27 mouse cellular contexts compared by ENCODE assay signal in the genomic region with DNA sequence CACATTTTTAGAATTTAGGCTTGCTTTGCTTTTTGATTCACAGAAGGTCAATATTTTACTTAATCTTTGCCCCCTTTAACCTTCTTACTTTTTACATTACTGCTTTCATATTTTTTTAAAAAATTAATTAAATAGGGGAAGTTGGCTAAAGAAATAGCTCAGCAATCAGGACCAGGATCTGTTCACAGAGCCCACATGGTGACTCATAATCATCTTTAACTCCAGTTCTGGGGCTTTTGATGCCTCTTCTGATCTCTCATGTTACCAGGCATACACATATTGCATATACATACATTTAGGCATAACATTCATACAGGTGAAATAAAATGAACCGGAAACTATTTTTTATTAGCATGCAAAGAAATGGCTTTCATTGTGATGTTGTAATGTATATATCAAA.
"Had no signal": no experiment of that assay in that cellular context is flagged by ENCODE, and none has a peak within 500 bp of the region (broad histone marks: within the 10 kb centered on the region; RNA-seq: fewer than 3 reads in every experiment).

No protein-coding gene starts in this region.

- DNase-seq: left cerebral cortex, postnatal 4 days; liver; liver, embryonic 13.5 days; liver, postnatal 0 days; lung, adult 18-20 months; lung, adult 2 months; lung, embryonic 14.5 days; lung, postnatal 10 days; lung, postnatal 14 days; lung, postnatal 36 days; lung, postnatal 4 days; midbrain, embryonic 14.5 days had no signal

- H3K4me3 ChIP-seq: limb, embryonic 10.5 days; limb, embryonic 12.5 days; limb, embryonic 13.5 days; limb, embryonic 15.5 days; liver, embryonic 12.5 days; liver, embryonic 13.5 days; liver, embryonic 15.5 days; lung, embryonic 15.5 days; megakaryocyte, embryonic 14.5 days; midbrain, embryonic 10.5 days; midbrain, embryonic 12.5 days; midbrain, embryonic 13.5 days; midbrain, embryonic 15.5 days; myocyte had no signal

- H3K9ac ChIP-seq: limb, embryonic 12.5 days; limb, embryonic 13.5 days; limb, embryonic 15.5 days; liver, embryonic 12.5 days; liver, embryonic 13.5 days; liver, embryonic 14.5 days; liver, embryonic 15.5 days; liver, postnatal 0 days; lung, embryonic 14.5 days; lung, embryonic 15.5 days; midbrain, embryonic 12.5 days; midbrain, embryonic 13.5 days; midbrain, embryonic 15.5 days had no signal

- H3K9me3 ChIP-seq: limb, embryonic 10.5 days; limb, embryonic 12.5 days; limb, embryonic 13.5 days; limb, embryonic 15.5 days; liver, embryonic 12.5 days; liver, embryonic 13.5 days; liver, embryonic 15.5 days; lung, embryonic 15.5 days; megakaryocyte, embryonic 14.5 days; midbrain, embryonic 10.5 days; midbrain, embryonic 12.5 days; midbrain, embryonic 13.5 days; midbrain, embryonic 15.5 days had no signal

- H3K27me3 ChIP-seq: limb, embryonic 15.5 days; liver, embryonic 12.5 days; liver, embryonic 13.5 days; liver, embryonic 15.5 days; lung, embryonic 15.5 days; midbrain, embryonic 12.5 days had no signal

- H3K36me3 ChIP-seq: limb, embryonic 10.5 days; limb, embryonic 12.5 days; limb, embryonic 13.5 days; limb, embryonic 15.5 days; liver, embryonic 12.5 days; liver, embryonic 13.5 days; liver, embryonic 15.5 days; lung, embryonic 15.5 days; midbrain, embryonic 10.5 days; midbrain, embryonic 12.5 days; midbrain, embryonic 13.5 days; midbrain, embryonic 15.5 days had no signal

- H3K4me1 ChIP-seq: limb, embryonic 10.5 days; limb, embryonic 12.5 days; limb, embryonic 13.5 days; limb, embryonic 15.5 days; liver, embryonic 12.5 days; liver, embryonic 13.5 days; liver, embryonic 15.5 days; lung, embryonic 15.5 days; megakaryocyte, embryonic 14.5 days; midbrain, embryonic 10.5 days; midbrain, embryonic 12.5 days; midbrain, embryonic 13.5 days; midbrain, embryonic 15.5 days had no signal

- H3K27ac ChIP-seq: limb, embryonic 10.5 days; limb, embryonic 12.5 days; limb, embryonic 13.5 days; limb, embryonic 15.5 days; liver, embryonic 12.5 days; liver, embryonic 13.5 days; liver, embryonic 14.5 days; liver, embryonic 15.5 days; lung, embryonic 15.5 days; macrophage; midbrain, embryonic 10.5 days; midbrain, embryonic 12.5 days; midbrain, embryonic 13.5 days; midbrain, embryonic 15.5 days had no signal
